In the genomic region with DNA sequence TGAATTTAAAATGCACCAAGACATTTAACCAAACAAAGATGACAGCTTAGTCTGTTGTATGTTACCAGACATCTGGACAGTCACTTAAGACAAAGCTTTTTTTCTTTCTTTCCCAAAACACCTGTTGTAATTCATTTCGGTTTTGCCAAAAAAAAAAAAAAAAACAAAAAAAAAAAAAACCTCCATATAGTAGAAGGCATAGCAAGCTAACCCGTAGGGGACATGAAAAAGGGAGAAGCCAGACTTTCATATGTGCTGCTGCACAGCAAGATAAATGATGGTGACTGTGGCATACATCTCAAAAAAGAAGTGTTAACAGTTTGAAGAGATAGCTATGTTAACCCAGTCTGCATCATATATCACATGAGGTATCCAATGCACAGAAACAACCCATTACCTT, we compare ENCODE assay signal across 8 mouse cellular contexts. TPM values are rescaled to one million over a fixed set of nuclear protein-coding genes. Genes with fewer than 3 reads are reported as not detected.
DNase-seq lines count a peak whose midpoint lies in the region; ATAC-seq and TF ChIP-seq lines count a peak whose summit lies in the region.

No protein-coding gene starts in this region.

- H3K9me3 ChIP-seq in heart, embryonic 11.5 days (replicated peaks; ENCODE audit: control insufficient read depth, low read length): no peaks in the 10 kb centered on the region
- H3K9me3 ChIP-seq in ES-Bruce4 (replicated peaks; ENCODE audit: control insufficient read depth, insufficient read depth, low read length, poor library complexity, severe bottlenecking): peaks cover 3% of the 10 kb centered on the region; the same call in 1 of the 2 replicates
- no peaks in the 10 kb centered on the region for H3K9me3 ChIP-seq in hindbrain, embryonic 10.5 days

- ATAC-seq in heart, embryonic 11.5 days (replicated peaks; ENCODE audit: insufficient number of reproducible peaks, low FRiP score, low TSS enrichment): no peak
- ATAC-seq in megakaryocyte, adult 5-6 weeks (ENCODE audit: poor library complexity, severe bottlenecking): peak; percentile 7; the same call in 1 of the 2 replicates

- intact Hi-C loops in heart, postnatal 25 days (cut with DNase I): no loop called here

- 63% methylated on average over 2 of the region's 2 CpGs for WGBS in heart, embryonic 11.5 days (ENCODE audit: insufficient replicate concordance)
- WGBS in hindbrain, embryonic 10.5 days: 65% methylated on average over 2 of the region's 2 CpGs

- no peaks in the 10 kb centered on the region for H3K27me3 ChIP-seq in heart, embryonic 11.5 days (ENCODE audit: control insufficient read depth, insufficient read depth, low read length)
- H3K27me3 ChIP-seq in ES-Bruce4 (ENCODE audit: control insufficient read depth, insufficient read depth, low read length, poor library complexity, severe bottlenecking): no peaks in the 10 kb centered on the region
- peaks cover 13% of the 10 kb centered on the region; the same call in 1 of the 2 replicates for H3K27me3 ChIP-seq in hindbrain, embryonic 10.5 days (ENCODE audit: insufficient read depth, poor library complexity, severe bottlenecking)

- TF ChIP-seq CTCF in ES-Bruce4 (IDR thresholded peaks at IDR 0.05; ENCODE audit: low read depth, low read length): no peak

- no peak for DNase-seq in heart, postnatal 25 days (ENCODE audit: low spot score)
- DNase-seq in hindbrain, embryonic 10.5 days (ENCODE audit: low spot score): no peak
- no peak for DNase-seq in left cerebral cortex, adult 8-10 months (ENCODE audit: low spot score in 2 of 2)
- no peak for DNase-seq in right cerebral cortex, postnatal 14 days
- no peak for DNase-seq in cerebellum, adult 9-10 months

- no peak for TF ChIP-seq EP300 in ES-Bruce4 (IDR thresholded peaks at IDR 0.05; ENCODE audit: insufficient read depth, low read depth, low read length)

- H3K9ac ChIP-seq in heart, embryonic 11.5 days (ENCODE audit: low read depth, low read length): no peak overlapping the region
- 0 out of 2 replicates have a peak overlapping the region, but pooled peaks have one; percentile 20 for H3K9ac ChIP-seq in ES-Bruce4 (ENCODE audit: low read depth, poor library complexity, severe bottlenecking)

- no peak for TF ChIP-seq POLR2A in ES-Bruce4 (IDR thresholded peaks at IDR 0.05; ENCODE audit: insufficient read depth, low read length)

- H3K4me2 ChIP-seq in heart, embryonic 11.5 days: peak overlapping the region; percentile 69

- no peaks in the 10 kb centered on the region for H3K4me1 ChIP-seq in heart, embryonic 11.5 days (ENCODE audit: control insufficient read depth, insufficient read depth, low read length)
- no peaks in the 10 kb centered on the region for H3K4me1 ChIP-seq in ES-Bruce4 (ENCODE audit: control insufficient read depth, insufficient read depth, low read length)
- peaks cover 11% of the 10 kb centered on the region; the same call in 1 of the 2 replicates for H3K4me1 ChIP-seq in hindbrain, embryonic 10.5 days (replicated peaks)

- H3K27ac ChIP-seq in heart, embryonic 11.5 days (ENCODE audit: low read depth, low read length): no peak overlapping the region
- H3K27ac ChIP-seq in ES-Bruce4 (ENCODE audit: insufficient read depth, low read length): no peak overlapping the region
- H3K27ac ChIP-seq in hindbrain, embryonic 10.5 days: no peak overlapping the region

- H3K36me3 ChIP-seq in heart, embryonic 11.5 days (ENCODE audit: control insufficient read depth, insufficient read depth, low read length): no peaks in the 10 kb centered on the region
- no peaks in the 10 kb centered on the region for H3K36me3 ChIP-seq in ES-Bruce4 (ENCODE audit: control insufficient read depth, insufficient read depth, low read length, poor library complexity, severe bottlenecking)
- H3K36me3 ChIP-seq in hindbrain, embryonic 10.5 days: no peaks in the 10 kb centered on the region

- peak overlapping the region; percentile 70 for H3K4me3 ChIP-seq in heart, embryonic 11.5 days (ENCODE audit: low read depth, low read length)
- H3K4me3 ChIP-seq in ES-Bruce4 (ENCODE audit: low read depth, low read length): no peak overlapping the region
- peak overlapping the region; percentile 68 for H3K4me3 ChIP-seq in hindbrain, embryonic 10.5 days

RNA-seq across cellular contexts. Expression of gene Gbp7, which starts 0.5 kb away (rescaled TPM):
- polyA plus RNA-seq in heart, embryonic 11.5 days (2014; fragmentation: Nextera tagmentation; extraction: Ambion mirVana): 0.94 and 1.1 TPM in 2 replicates
- 10 to 100 TPM in 1 of 2 experiments, 1 to 10 TPM in 1; 9.5 to 12.1 TPM for total RNA-seq in heart, postnatal 25 days (2021)
- polyA plus RNA-seq in ES-Bruce4 (2011; ENCODE audit: insufficient read depth, insufficient read length, low read depth, missing spikeins): 8.7 and 10.6 TPM in 2 replicates
- 1.00 and 1.3 TPM in 2 replicates for polyA plus RNA-seq in hindbrain, embryonic 10.5 days (2016; fragmentation: Nextera tagmentation; extraction: Ambion mirVana)
- total RNA-seq in megakaryocyte, adult 5-6 weeks (2015): 16.0 and 16.6 TPM in 2 replicates
- 17.8 and 18.4 TPM in 2 replicates for total RNA-seq in megakaryocyte, adult 5-6 weeks (2017)
- 1 to 10 TPM; 2.9 to 3.4 (median 3.3) TPM for total RNA-seq in left cerebral cortex, adult 8-10 months (2022)

RNA-seq across cellular contexts. Expression of gene Gbp3, which starts 30.2 kb away (rescaled TPM):
- polyA plus RNA-seq in heart, embryonic 11.5 days (2014; fragmentation: Nextera tagmentation; extraction: Ambion mirVana): 0.65 and 0.79 TPM in 2 replicates
- 10 to 100 TPM; 10.5 to 12.6 TPM for total RNA-seq in heart, postnatal 25 days (2021)
- 8.7 and 10.2 TPM in 2 replicates for polyA plus RNA-seq in ES-Bruce4 (2011; ENCODE audit: insufficient read depth, insufficient read length, low read depth, missing spikeins)
- 0.16 and 0.54 TPM in 2 replicates for polyA plus RNA-seq in hindbrain, embryonic 10.5 days (2016; fragmentation: Nextera tagmentation; extraction: Ambion mirVana)
- total RNA-seq in megakaryocyte, adult 5-6 weeks (2015): 29.4 and 32.1 TPM in 2 replicates
- total RNA-seq in megakaryocyte, adult 5-6 weeks (2017): 54.8 and 57.3 TPM in 2 replicates
- 10 to 100 TPM in 1 of 4 experiments, 1 to 10 TPM in 3; 7.9 to 11.0 (median 8.5) TPM for total RNA-seq in left cerebral cortex, adult 8-10 months (2022)

RNA-seq across cellular contexts. Expression of gene Gbp5, which starts 35.8 kb away (rescaled TPM):
- polyA plus RNA-seq in heart, embryonic 11.5 days (2014; fragmentation: Nextera tagmentation; extraction: Ambion mirVana): not detected in 2 replicates
- total RNA-seq in heart, postnatal 25 days (2021): 1 to 10 TPM; 7.3 to 8.7 TPM
- polyA plus RNA-seq in ES-Bruce4 (2011; ENCODE audit: insufficient read depth, insufficient read length, low read depth, missing spikeins): 0.66 TPM in 1 of 2 replicates, not detected in the other
- 0.07 TPM in 1 of 2 replicates, not detected in the other for polyA plus RNA-seq in hindbrain, embryonic 10.5 days (2016; fragmentation: Nextera tagmentation; extraction: Ambion mirVana)
- total RNA-seq in megakaryocyte, adult 5-6 weeks (2015): 2.9 and 3.6 TPM in 2 replicates
- total RNA-seq in megakaryocyte, adult 5-6 weeks (2017): 4.9 and 5.0 TPM in 2 replicates
- 1 to 10 TPM; 2.4 to 5.2 (median 3.3) TPM for total RNA-seq in left cerebral cortex, adult 8-10 months (2022)
